Mouse (Mus musculus): ENCODE measurements around the gene Aqp1. TPM values are rescaled to one million over a fixed set of nuclear protein-coding genes. Genes with fewer than 3 reads are reported as not detected.

Gene Aqp1
- polyA plus RNA-seq (2015; fragmentation: Nextera tagmentation; extraction: Ambion mirVana), result 1.7 and 1.8 TPM in 2 replicates

DNA sequence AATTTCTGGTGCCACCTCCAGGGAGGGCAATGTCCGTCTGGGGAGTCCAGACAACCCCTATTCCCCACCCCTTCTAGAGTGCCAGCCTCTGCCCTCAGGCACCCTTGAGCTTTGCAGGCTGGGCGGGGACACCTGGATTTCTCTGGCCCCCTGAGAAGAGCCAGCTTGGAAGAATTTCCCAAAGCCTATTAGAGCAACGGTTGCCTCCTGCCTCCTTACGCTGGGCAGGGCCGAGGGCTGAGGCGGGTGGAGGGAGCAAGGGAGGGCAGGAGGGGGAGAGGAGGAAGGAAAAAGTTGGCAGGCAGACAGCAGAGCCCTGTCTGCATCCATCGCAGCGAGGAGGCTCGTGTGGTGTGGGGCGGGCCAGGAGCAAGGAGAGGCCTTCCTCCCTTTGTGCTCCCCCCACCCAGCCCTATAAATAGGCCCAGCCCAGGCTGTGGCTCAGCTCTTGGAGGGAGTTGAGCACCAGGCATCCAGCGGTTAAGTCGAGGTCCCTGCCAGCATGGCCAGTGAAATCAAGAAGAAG, at the start of gene Aqp1:
Gene Aqp1, plus strand, starts transcription at position 444 of the 526 bp plus-strand sequence.
- Histone ChIP-seq H3K27ac (no peak within 1 kb of the TSS), H3K4me3 (replicated peaks) (no peak within 1 kb of the TSS), H3K4me2 (replicated peaks) (no peak within 1 kb of the TSS), H3K9ac (replicated peaks) (no peak within 1 kb of the TSS), H3K27me3 (0 out of 2 replicates have a peak, but pooled peaks cover 5% of the 10 kb centered on the region), H3K36me3 (no peaks in the 10 kb centered on the region), H3K4me1 (replicated peaks) (peaks cover 19% of the 10 kb centered on the region), H3K9me3 (no peaks in the 10 kb centered on the region)
- peak; percentile 72 for ATAC-seq
- 20% methylated on average over 12 of the region's 12 CpGs for WGBS

DNA sequence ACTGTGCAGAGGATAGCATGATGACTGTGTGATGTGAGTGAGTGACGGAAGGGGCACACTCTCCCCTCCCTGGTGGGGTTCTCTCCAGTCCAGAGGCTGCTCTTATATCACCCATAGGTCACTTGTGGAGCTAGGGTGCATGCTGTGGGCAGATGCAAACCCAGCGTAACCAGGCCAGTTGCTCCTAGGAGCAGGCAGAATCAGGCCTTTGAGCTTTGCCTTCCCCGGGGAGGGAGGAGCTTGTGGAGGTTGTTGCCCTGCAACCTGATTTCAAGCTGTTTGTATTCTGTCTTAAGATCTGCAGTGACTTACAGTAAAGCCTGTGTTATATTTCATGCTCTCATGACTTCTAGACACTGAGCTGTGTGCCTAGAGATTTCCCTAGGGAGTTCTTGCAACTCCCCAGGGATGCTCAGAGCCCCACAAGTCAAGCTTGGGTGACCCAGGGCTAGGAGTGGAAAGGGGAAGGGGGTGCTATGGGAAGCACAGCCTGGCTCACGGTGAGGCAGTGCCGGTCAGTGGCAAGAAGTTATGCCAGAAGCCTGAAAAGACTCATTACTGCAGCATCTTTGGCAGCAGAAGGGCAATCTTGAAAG, 48.1 kb upstream of the Aqp1 start:
- Histone ChIP-seq H3K36me3 (peaks cover 15% of the 10 kb centered on the region), H3K27me3 (no peaks in the 10 kb centered on the region), H3K4me1 (replicated peaks) (peaks cover 13% of the 10 kb centered on the region), H3K4me3 (replicated peaks) (no peak overlapping the region), H3K9ac (replicated peaks) (no peak overlapping the region), H3K27ac (no peak overlapping the region), H3K4me2 (replicated peaks) (no peak overlapping the region), H3K9me3 (peaks cover 4% of the 10 kb centered on the region; the same call in 1 of the 2 replicates)
- ATAC-seq, result peak; percentile 31; the same call in 1 of the 2 replicates
- WGBS, result 90% methylated on average over 5 of the region's 5 CpGs

DNA sequence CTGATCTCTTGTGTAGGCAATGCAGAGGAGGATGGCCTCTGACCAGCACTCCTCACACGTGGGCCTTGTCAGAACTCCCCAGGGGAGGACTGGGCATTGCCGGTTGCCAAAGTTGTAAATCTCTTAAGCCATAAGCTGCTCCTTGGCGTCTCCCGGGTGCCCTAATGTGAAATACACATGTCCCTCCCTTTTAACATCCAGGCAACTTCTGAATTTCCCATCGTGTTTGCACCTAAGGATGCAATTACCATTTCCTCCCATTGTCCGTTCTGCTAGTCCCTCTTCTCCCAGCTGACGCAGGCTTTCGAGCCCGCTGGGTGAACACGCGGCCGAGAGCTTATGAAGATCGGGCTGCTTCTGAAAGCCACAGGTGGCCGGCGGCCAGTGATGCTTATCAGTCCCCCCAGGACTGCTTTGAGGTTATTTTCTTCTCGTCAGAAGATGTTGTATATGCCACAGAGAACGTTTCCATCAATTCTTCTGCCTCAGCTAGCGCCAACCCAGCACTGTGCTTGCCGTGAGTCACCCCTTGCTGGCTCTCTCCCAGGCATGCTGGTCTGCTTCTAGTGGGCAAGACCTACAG, 41.6 kb upstream of the Aqp1 start:
- Histone ChIP-seq H3K4me2 (replicated peaks) (no peak overlapping the region), H3K27me3 (no peaks in the 10 kb centered on the region), H3K36me3 (peaks cover 26% of the 10 kb centered on the region), H3K4me3 (replicated peaks) (no peak overlapping the region), H3K4me1 (replicated peaks) (no peaks in the 10 kb centered on the region), H3K27ac (no peak overlapping the region), H3K9me3 (no peaks in the 10 kb centered on the region), H3K9ac (replicated peaks) (no peak overlapping the region)
- WGBS, result 56% methylated on average over 19 of the region's 19 CpGs
- no peak for ATAC-seq

DNA sequence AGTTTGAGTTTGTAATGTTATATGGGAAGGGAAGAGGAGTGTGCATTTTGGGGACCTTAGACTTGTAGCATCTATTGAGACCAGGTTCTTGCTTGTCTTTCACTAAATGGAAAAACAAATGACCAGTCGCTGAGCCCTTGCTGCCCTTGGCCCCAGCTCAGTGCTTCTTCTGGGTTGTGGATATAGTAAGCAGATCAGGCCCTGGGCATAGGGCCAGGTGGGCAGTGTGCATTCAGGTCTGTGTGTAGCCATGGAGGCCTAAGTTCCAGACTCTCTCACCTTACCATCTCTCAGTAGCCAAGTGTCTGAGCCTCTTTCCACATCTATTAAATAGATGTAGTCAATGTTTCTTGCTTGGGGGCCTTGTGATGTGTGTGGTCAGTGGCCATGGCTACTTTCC, 40.9 kb upstream of the Aqp1 start:
- Histone ChIP-seq H3K36me3 (peaks cover 27% of the 10 kb centered on the region), H3K4me1 (replicated peaks) (no peaks in the 10 kb centered on the region), H3K27ac (no peak overlapping the region), H3K4me3 (replicated peaks) (no peak overlapping the region), H3K27me3 (no peaks in the 10 kb centered on the region), H3K9ac (replicated peaks) (no peak overlapping the region), H3K9me3 (no peaks in the 10 kb centered on the region), H3K4me2 (replicated peaks) (no peak overlapping the region)
- no peak for ATAC-seq
- 89% methylated on average over 1 of the region's 1 CpGs for WGBS

DNA sequence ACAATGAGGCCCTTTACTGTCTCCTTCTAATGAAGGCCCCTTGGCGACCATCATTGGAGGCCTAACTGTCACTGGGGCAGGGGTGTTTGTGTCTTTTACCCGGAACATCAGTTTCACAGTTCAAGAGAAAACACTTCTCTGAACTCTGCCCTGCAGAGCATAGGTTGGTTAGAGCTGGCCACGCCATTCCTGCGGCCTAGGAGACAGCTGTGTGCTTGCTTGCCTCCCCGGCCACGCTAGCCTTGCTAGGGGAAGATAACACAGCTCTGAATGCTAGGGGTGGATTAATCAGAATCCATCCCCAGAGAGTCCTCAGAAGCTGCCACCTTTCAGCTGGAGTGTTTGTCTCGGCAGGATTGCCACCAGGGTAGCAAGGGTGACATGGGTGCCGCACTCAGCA, 36.8 kb upstream of the Aqp1 start:
- Histone ChIP-seq H3K4me3 (replicated peaks) (no peak overlapping the region), H3K4me1 (replicated peaks) (no peaks in the 10 kb centered on the region), H3K9me3 (no peaks in the 10 kb centered on the region), H3K9ac (replicated peaks) (no peak overlapping the region), H3K4me2 (replicated peaks) (no peak overlapping the region), H3K36me3 (peaks cover 41% of the 10 kb centered on the region), H3K27me3 (no peaks in the 10 kb centered on the region), H3K27ac (no peak overlapping the region)
- WGBS, result 86% methylated on average over 8 of the region's 8 CpGs
- ATAC-seq, result no peak

DNA sequence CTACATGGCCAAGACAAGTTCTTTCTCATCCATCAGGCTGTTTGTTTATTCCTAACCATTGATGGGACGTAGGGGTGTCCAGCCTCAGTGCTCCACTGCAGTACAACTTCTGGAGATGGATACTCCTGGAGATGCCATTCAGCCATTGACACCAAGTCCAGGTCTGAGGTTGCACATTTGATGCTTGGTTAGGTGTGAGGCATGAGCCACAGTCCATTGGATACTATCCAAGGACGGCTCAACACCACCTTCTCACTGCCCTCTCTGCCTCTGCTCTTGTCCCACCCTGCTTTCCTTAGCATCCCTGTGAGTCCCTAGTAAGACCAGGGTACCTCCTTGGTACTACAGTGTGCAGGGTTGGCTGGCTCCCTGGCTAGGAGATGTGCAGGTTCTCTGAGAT, 36.3 kb upstream of the Aqp1 start:
- Histone ChIP-seq H3K27me3 (no peaks in the 10 kb centered on the region), H3K4me2 (replicated peaks) (no peak overlapping the region), H3K4me3 (replicated peaks) (no peak overlapping the region), H3K9me3 (no peaks in the 10 kb centered on the region), H3K9ac (replicated peaks) (no peak overlapping the region), H3K36me3 (peaks cover 41% of the 10 kb centered on the region), H3K27ac (no peak overlapping the region), H3K4me1 (replicated peaks) (no peaks in the 10 kb centered on the region)
- ATAC-seq, result no peak
- WGBS, result 96% methylated on average over 2 of the region's 2 CpGs

DNA sequence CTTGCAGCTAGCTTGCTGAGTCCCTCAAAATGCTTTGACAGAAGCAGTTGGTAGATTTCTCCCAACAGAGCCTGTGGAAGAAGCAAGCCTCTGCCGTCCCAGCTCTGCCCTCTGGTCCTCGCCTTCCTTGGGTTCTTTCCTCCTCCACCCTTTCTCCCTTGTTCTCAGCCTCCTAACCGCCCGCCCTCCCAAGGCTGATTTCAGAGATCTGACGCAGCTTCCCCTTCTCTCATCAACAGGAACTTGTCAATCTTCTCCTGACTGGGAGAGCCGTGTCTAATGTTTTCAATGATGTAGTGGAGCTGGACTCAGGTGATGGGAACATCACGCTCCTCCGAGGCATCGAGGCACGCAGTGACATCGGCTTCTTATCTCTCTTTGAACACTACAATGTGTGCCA, 35.5 kb upstream of the Aqp1 start:
- Histone ChIP-seq H3K4me3 (replicated peaks) (no peak overlapping the region), H3K27ac (no peak overlapping the region), H3K36me3 (peaks cover 41% of the 10 kb centered on the region), H3K4me2 (replicated peaks) (no peak overlapping the region), H3K27me3 (no peaks in the 10 kb centered on the region), H3K9ac (replicated peaks) (no peak overlapping the region), H3K4me1 (replicated peaks) (peaks cover 3% of the 10 kb centered on the region; the same call in 1 of the 2 replicates), H3K9me3 (no peaks in the 10 kb centered on the region)
- no peak for ATAC-seq
- 89% methylated on average over 11 of the region's 11 CpGs for WGBS

DNA sequence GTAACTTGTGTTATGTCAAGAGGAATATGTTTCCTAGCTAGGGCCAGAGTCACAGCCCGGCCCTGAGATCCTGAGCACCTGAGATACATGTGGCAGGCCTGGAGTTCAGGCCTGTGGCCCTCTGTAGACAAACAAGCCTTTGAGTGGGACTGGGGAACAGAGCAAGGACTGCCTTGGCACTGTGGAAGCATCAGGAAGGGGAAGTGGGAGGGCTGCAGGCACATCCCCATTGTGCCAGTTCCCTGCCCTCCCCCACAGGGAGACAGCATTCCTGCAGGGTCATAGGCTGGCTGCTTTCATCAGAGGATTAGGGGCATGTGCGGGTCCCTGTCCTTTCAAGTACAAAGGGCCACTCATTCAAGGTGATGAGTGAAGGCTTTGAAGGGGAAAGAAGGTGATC, 26.1 kb upstream of the Aqp1 start:
- Histone ChIP-seq H3K4me3 (replicated peaks) (no peak overlapping the region), H3K4me1 (replicated peaks) (peaks cover 3% of the 10 kb centered on the region; the same call in 1 of the 2 replicates), H3K9ac (replicated peaks) (no peak overlapping the region; the same call in 1 of the 2 replicates), H3K27ac (no peak overlapping the region), H3K36me3 (peaks cover 22% of the 10 kb centered on the region), H3K27me3 (no peaks in the 10 kb centered on the region), H3K9me3 (no peaks in the 10 kb centered on the region), H3K4me2 (replicated peaks) (no peak overlapping the region)
- ATAC-seq, result no peak
- WGBS, result 58% methylated on average over 2 of the region's 2 CpGs

DNA sequence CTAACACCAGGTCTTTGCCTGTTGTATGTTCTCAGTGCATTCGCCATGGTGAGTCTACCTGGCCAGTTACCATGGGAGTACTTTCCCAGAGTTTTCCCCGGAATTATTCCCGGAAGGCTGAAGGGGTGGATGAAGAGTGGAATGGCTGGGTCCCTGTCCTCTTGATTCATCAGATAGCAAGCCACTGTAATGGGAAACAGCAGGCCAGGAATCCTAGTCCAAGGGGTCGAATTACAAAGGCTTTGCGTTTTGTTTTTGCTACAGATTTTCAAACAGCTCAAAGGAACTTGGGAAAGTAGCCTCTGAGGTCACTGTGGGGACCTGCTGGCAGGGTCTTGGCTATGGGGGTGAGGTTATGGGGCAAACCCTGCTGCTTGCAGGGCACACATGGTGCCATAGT, 24.3 kb upstream of the Aqp1 start:
- Histone ChIP-seq H3K9ac (replicated peaks) (no peak overlapping the region), H3K27me3 (no peaks in the 10 kb centered on the region), H3K4me3 (replicated peaks) (no peak overlapping the region), H3K36me3 (peaks cover 22% of the 10 kb centered on the region), H3K9me3 (no peaks in the 10 kb centered on the region), H3K27ac (no peak overlapping the region), H3K4me2 (replicated peaks) (no peak overlapping the region), H3K4me1 (replicated peaks) (no peaks in the 10 kb centered on the region)
- no peak for ATAC-seq
- 78% methylated on average over 5 of the region's 5 CpGs for WGBS

DNA sequence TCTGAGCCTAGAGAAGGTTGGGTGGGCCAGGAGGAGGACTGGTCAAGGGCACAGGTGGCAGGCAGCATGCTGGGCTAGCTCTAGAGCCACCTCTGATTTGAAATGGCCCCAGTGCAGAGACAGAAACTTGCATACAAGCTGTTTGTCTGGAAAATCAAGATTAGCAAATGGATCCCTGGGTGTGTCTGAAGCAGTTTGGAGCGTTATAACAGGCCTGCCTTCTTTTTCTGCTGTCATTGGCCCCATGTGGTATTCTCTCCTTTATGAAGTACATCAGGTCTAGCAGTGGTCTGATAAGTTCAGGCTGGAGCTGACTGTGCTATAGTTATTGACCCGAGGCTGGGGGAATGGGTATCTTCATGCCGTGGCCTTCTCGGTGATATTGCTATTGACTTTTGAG, 22.3 kb upstream of the Aqp1 start:
- H3K4me3 ChIP-seq (replicated peaks), result no peak overlapping the region
- no peak for ATAC-seq
- H3K4me2 ChIP-seq (replicated peaks), result no peak overlapping the region
- 85% methylated on average over 4 of the region's 4 CpGs for WGBS
- peaks cover 29% of the 10 kb centered on the region for H3K36me3 ChIP-seq
- no peaks in the 10 kb centered on the region for H3K4me1 ChIP-seq (replicated peaks)
- H3K9ac ChIP-seq (replicated peaks), result no peak overlapping the region
- no peaks in the 10 kb centered on the region for H3K9me3 ChIP-seq
- no peak overlapping the region for H3K27ac ChIP-seq
- no peaks in the 10 kb centered on the region for H3K27me3 ChIP-seq

DNA sequence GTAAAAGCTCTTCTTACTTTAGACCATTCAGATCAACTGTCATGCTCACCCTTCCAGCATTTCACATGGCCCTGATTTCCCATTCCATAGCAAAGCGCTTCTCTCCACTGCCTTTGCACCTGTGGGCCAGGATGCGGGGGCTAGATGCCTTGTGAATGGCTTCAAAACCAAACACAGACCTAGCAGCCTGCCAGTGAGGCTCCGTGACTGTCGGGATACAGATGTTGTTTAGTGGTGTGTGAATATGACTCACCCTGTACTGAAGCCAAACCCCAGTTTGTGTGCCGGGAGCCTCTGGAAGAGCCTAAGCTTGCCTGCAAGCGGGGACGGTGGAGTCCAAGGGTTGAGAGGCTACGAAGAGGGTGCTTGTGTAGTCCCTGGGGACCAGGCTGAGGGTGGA, 21.6 kb upstream of the Aqp1 start:
- H3K36me3 ChIP-seq, result peaks cover 22% of the 10 kb centered on the region
- no peak for ATAC-seq
- no peak overlapping the region for H3K4me2 ChIP-seq (replicated peaks)
- no peaks in the 10 kb centered on the region for H3K27me3 ChIP-seq
- no peak overlapping the region for H3K4me3 ChIP-seq (replicated peaks)
- no peak overlapping the region for H3K9ac ChIP-seq (replicated peaks)
- 93% methylated on average over 8 of the region's 8 CpGs for WGBS
- H3K9me3 ChIP-seq, result no peaks in the 10 kb centered on the region
- no peaks in the 10 kb centered on the region for H3K4me1 ChIP-seq (replicated peaks)
- H3K27ac ChIP-seq, result no peak overlapping the region

DNA sequence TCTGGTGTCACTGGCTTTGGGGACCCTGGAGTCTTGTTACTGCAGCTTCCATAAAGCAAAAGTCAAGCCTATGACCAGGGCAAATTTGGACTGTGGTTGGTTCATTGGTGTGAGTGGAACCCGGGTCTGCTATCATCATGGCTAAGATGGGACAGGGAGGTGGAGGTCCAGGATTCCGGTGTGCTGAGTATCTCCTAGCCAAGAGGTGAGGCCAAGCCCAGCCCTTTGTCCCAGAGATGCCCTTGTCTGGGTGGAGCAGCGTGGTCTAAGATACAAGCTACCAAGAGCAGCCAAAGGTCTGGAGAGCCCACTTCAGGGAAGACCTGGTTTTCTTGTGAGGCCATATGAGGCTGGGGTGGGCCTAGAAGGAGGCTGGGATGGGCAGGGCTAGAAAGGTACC, 17.6 kb upstream of the Aqp1 start:
- H3K27ac ChIP-seq, result no peak overlapping the region
- H3K27me3 ChIP-seq, result no peaks in the 10 kb centered on the region
- H3K4me1 ChIP-seq (replicated peaks), result no peaks in the 10 kb centered on the region
- H3K4me3 ChIP-seq (replicated peaks), result no peak overlapping the region
- 93% methylated on average over 3 of the region's 3 CpGs for WGBS
- ATAC-seq, result no peak
- no peaks in the 10 kb centered on the region for H3K9me3 ChIP-seq
- H3K36me3 ChIP-seq, result peaks cover 7% of the 10 kb centered on the region
- no peak overlapping the region for H3K4me2 ChIP-seq (replicated peaks)
- no peak overlapping the region for H3K9ac ChIP-seq (replicated peaks)
